Mouse (Mus musculus): Measurements from ENCODE around the gene Sfrp5.

DNA sequence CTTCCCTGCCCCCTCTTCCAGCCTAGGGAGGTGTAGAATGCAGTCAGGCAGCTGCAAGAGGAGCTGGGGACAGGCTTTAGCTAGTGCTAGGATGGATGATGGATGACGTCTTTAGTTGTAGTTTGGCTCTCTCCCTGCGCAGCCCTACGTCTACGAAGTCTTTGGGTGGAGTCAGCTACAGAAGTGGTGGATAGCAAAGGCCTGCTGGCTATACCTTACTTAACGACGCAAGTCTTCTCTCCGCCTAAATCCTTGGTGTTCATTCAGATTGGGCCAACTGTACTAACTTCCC lies 53.5 kb downstream of the Sfrp5 start:
- TF ChIP-seq CTCF (IDR thresholded peaks at IDR 0.05) (no peak), EP300 (IDR thresholded peaks at IDR 0.05) (no peak)
